Mouse (Mus musculus) B cell, adult (primary cell): ENCODE results near the gene Cmc4. TPM values are rescaled to one million over a fixed set of nuclear protein-coding genes. Genes with fewer than 3 reads are reported as not detected.

Experiments used
- total RNA-seq: library from RNA; stranded (reverse); gene quantifications from 4 replicates; pipeline ENCODE4 v1.2.4, GENCODE M21; 2023; ENCODE audit not compliant: inconsistent age

The Cmc4 gene
- total RNA-seq, result 11.3 to 15.8 TPM (median 13.6 TPM) in 4 replicates

DNA sequence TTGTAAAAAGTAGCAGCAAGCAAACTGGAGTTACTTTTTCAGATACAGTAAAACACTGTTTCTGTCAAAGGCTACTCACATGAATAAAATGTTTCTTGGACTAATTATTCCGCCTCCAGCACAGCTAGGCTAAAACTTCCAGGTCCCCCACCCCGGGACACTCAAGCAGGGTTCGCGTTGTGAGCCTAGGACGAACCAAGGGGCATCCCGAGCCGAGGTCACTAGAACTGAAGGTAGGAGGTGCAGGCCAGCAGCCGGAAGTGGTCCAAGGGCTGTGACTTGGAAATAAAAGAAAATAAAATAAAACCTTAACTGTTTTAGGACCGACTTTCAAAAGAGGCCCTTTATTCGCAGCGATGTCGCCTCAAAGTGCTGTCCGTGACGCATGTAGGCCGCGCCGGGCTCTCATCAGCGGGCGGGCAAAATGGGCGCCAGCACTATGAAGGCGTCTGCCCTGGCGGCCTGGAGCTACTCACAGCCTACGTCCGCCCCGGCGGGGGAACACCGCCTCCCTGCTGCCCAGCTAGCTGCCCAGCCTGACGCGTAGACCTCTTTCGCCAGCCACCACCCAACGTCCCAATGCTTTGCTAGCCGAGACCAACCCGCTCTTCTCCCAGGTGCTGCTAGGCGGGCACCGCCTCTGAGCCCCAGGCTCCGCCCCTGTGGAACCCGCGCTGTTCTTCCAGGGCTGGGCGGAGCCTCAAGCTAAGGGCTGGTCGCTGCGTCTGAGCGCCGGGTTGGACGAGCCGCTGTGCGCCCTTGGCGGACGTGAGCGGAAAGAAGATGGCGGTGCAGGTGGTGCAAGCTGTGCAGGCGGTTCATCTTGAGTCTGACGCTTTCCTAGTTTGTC lies at the start of gene Cmc4, which contains the start of the genes Mtcp1 and Brcc3:
Gene Cmc4, minus strand, starts transcription at position 649 of the 850 bp plus-strand sequence.
Gene Mtcp1, minus strand, starts transcription at position 653 of the 850 bp plus-strand sequence.
Gene Brcc3, plus strand, starts transcription at position 693 of the 850 bp plus-strand sequence.

DNA sequence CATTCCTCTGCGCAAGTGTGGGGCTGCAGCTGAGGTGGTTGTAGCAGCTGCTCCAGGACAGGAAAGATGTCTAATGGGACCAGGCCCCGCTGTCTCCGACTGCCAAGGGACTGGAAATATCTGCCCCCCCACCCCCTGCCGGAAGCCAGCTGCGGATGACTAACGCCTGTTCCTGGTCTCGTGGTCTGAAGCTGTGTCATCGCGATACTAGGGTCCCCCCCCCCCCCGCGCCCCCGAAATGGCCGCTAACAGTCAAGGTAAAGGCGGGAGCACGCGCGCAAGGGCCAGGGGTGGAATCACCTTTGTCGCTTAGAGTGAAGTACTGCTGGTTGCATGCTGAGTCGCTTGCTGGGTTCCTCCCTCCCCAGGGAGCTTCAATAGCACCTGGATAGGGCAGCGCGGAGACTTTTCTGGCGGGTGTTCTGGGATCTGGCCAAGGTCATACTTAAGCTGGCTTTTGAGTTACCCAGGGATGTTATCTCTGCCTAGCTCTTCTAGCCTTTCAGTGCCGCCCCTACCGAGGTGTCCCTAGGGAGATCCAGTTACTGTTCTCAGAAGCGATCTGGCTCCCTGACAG lies 34.1 kb downstream of the Cmc4 start, which contains the start of the genes Fundc2 and F8:
Gene Fundc2, plus strand, starts transcription at position 205 of the 577 bp plus-strand sequence.
Gene F8, minus strand, starts transcription at position 421 of the 577 bp plus-strand sequence.

Other genes starting within 250 kb of the Cmc4 start
- gene Fundc2, start 34.2 kb downstream of the Cmc4 start, total RNA-seq, result 19.9 to 32.1 TPM (median 24.9 TPM) in 4 replicates
- 0.32 to 0.75 TPM (median 0.40 TPM) in 4 replicates for gene F8, start 34.0 kb downstream of the Cmc4 start, total RNA-seq
- gene Mtcp1, start within 50 bp of the Cmc4 start, total RNA-seq, result 14.6 to 15.9 TPM (median 15.6 TPM) in 4 replicates
- 25.4 to 29.4 TPM (median 26.7 TPM) in 4 replicates for gene Brcc3, start within 50 bp of the Cmc4 start, total RNA-seq
- 57.7 to 65.1 TPM (median 64.1 TPM) in 4 replicates for gene Vbp1, start 97.7 kb upstream of the Cmc4 start, total RNA-seq
- 0.16 to 0.39 TPM in 2 of 4 replicates, not detected in the others for gene Rab39b, start 161.6 kb upstream of the Cmc4 start, total RNA-seq